Mouse (Mus musculus) ovary, adult 10 weeks (tissue): ENCODE measurements around the gene Thbs2. TPM values are rescaled to one million over a fixed set of nuclear protein-coding genes. Genes with fewer than 3 reads are reported as not detected.

Source experiments
- polyA plus RNA-seq: library from polyadenylated mRNA; stranded (reverse); fragments of 350-450 nt; fragmentation: Illumina TruSeq; extraction: RNeasy Lipid Tissue Mini Kit (QIAGEN cat#74804); gene quantifications from one replicate; pipeline ENCODE4 v1.2.3, GENCODE M21; 2014

Thbs2 gene
- 19.1 TPM for polyA plus RNA-seq

GRCm38 (mm10) chr17:14693994-14694374 is at the start of gene Thbs2:
Gene Thbs2, minus strand, starts transcription at chr17:14694235.

Other genes starting within 250 kb of the Thbs2 start
- gene Wdr27, start 248.9 kb upstream of the Thbs2 start, polyA plus RNA-seq = 2.6 TPM
- gene 1600012H06Rik, start 248.9 kb upstream of the Thbs2 start, polyA plus RNA-seq = 167 TPM